Mouse (Mus musculus): ENCODE measurements around the gene Foxd1. TPM values are rescaled to one million over a fixed set of nuclear protein-coding genes. Genes with fewer than 3 reads are reported as not detected.

Gene Foxd1
- total RNA-seq, 4 experiments from 2014 or later: 0.96 to 1.8 (median 1.4) TPM

- no peak for DNase-seq
Observed at GRCm38 (mm10) chr13:98390363-98390762, 36.3 kb downstream of the Foxd1 start.

GRCm38 (mm10) chr13:98390771-98391634 lies 37.0 kb downstream of the Foxd1 start:
- DNase-seq: no peak

GRCm38 (mm10) chr13:98391635-98391990 lies 37.6 kb downstream of the Foxd1 start:
- no peak for DNase-seq

GRCm38 (mm10) chr13:98392031-98392430 lies 38.0 kb downstream of the Foxd1 start:
- DNase-seq: no peak

GRCm38 (mm10) chr13:98393356-98394070 lies 39.5 kb downstream of the Foxd1 start:
- no peak for DNase-seq

Other genes with a start within 250 kb of the Foxd1 start
- 10 to 100 TPM; 15.1 to 41.9 (median 31.5) TPM for gene Arhgef28, start 147.8 kb upstream of the Foxd1 start, total RNA-seq (2022)
- gene Utp15, start 91.2 kb upstream of the Foxd1 start, total RNA-seq (2022): 10 to 100 TPM; 19.8 to 24.6 (median 22.1) TPM
- 10 to 100 TPM; 24.0 to 34.5 (median 28.7) TPM for gene Ankra2, start 91.2 kb upstream of the Foxd1 start, total RNA-seq (2022)
- not detected for gene Gm21976, start 74.4 kb upstream of the Foxd1 start, total RNA-seq (2022)
- gene Btf3, start 37.2 kb upstream of the Foxd1 start, total RNA-seq (2022): 100 to 1,000 TPM; 278 to 323 (median 310) TPM
- gene Gm10320, start 137.8 kb downstream of the Foxd1 start, total RNA-seq (2022): under 1 TPM in 2 of 4 experiments, not detected in 2; 0.65 to 0.80 TPM